Mouse (Mus musculus) ovary, postnatal 14 days (tissue): ENCODE results near the gene Taf5l.
"Not testable (repeated sequence)": the region's sequence is repeated elsewhere in the genome, so short reads cannot be mapped to it uniquely, and the experiment has no call there.

Source experiments
- DNase-seq: peaks from one replicate; pipeline ENCODE4 v3.0.0; 2022; ENCODE audit warnings: low spot score

The Taf5l gene

DNA sequence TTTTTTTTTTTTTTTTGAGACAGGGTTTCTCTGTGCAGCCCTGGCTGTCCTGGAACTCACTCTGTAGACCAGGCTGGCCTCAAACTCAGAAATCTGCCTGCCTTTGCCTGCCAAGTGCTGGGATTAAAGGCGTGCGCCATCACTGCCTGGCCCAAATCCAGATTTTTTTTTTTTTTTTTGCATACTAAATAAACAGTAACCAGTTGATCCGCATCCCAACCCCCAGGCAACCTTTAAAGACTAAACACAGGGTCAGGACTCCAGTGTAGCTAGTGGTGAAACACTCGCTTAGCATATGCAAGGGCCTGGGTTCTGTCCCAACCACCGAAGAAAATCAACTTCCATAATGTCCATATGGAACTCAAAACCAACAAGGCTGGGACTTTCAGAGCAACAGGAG lies 60.6 kb downstream of the Taf5l start:
- DNase-seq: not testable (repeated sequence)

DNA sequence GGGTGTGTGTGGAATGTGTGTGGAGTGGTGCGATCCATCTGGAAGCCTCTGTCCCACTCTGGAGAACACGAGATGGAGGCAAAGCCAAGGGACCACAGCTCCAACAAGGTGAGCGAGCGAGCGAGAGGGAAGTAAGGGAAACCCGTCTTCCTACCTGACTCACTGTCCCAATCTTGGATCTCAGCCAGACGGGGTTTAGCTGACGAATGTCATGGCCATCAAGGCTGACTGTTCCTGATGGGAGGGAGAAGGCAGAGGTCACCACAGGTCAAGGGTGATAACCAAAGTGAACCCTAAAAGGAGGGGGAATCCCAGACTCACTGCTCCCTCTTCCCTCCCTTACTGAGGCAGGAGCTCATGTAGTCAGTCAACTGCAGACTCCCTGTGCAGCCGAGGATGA lies 61.1 kb downstream of the Taf5l start:
- DNase-seq: no peak

DNA sequence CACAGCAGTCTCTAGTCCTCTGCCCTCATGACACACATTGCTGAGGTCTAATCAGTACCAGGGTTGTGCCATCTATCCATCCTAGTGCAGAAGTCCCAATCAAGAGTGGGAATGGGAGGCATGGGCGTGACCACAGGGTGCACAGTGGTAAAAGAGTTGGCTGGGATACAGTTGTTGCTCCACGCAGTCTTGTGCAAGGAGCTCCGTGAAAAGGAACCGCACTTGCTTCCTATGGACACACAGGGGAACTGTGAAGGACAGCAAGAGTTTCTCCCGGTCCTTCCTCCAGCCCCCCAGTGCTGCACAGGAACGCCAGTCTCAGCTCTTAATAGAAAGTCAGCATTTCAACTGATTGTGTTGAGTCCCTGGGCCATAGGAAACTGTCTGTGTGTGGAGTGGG lies 61.7 kb downstream of the Taf5l start:
- no peak for DNase-seq

DNA sequence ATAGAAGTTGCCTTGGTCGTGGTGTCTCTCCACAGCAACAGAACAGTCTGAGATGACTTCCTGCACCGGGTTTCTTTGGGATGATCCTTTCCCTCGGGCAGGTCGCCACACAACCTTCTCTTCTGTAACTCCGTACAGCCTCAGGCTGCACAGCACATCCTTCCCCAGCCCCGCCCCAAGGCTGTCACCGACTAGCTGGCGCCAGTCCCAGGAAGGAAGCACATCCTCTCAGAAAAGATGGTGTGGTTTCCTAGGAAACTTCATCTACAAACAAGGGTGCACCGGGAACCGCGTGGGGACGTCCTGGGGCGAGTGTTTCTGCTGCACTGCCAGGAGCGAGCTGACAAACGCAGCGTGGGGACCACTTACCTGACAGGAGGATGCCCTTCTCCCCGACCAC lies 63.1 kb downstream of the Taf5l start:
- no peak for DNase-seq

DNA sequence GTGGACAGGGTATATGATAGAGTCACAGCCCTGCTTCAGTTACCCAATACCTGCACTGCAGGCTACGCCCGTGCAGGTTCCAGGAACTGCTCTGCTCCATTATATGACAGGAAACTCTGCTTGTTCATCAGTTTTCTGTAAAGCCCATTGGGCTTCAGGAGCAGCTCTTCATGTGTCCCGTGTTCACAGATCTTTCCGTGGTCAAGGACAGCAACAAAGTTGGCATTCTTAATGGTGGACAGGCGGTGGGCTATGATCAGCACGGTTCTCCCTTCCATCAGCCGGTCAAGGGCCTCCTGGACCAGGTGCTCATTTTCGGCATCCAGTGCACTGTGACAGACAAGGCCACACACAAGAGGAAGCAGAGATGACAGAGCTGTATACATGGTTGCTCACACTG lies 67.0 kb downstream of the Taf5l start:
- DNase-seq: no peak

DNA sequence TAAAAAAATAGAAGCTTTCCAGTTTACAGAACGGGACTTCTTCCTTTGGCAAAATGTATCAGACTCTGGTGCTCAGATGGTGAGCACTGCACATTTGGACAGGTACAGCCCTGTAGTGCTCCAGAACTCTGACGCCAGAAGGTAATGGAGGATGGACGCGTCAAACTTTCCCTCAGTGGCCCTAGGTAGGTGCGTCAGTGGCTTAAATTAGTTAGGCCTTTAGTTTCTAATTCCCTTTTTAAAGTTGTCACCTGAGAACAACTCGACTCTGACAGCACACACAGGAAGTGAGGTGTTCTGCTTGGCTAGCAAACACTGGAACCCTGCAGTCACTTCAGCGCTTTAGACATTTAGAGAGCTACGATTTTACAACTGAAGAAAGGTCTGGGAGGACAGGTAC lies 67.5 kb downstream of the Taf5l start:
- DNase-seq: no peak

DNA sequence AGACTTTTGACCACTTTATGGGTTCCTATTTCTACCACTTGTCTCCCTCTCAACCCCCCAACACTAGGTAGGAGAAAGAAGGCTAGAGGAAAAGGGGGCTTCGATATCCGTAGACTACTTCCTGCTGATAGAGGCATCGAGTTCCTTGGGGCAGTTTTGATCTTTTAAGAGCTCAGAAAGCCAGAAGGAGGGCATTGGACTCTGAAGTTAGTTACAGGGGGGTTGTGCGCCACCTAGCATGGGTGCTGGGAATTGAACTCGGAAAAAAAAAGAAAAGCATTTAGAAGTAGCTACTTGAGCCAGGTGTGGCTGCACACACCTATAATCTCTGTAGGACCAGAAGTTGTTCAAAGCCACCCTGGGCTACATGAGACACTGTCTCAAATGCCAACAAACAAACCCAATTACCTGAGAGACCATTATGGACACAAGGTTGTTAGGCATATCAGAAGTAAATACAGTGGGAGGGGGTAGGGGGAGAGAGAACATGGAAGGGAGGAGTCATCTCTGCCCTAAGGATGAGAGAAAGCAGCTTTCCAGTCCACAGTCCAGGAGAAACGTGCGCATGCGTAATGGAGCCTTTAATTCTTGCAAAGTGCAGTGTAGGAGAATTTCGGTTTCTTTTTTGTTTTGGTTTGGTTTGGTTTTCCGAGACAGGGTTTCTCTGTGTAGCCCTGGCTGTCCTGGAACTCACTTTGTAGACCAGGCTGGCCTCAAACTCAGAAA lies 71.0 kb downstream of the Taf5l start:
- peak; percentile 36 for DNase-seq

DNA sequence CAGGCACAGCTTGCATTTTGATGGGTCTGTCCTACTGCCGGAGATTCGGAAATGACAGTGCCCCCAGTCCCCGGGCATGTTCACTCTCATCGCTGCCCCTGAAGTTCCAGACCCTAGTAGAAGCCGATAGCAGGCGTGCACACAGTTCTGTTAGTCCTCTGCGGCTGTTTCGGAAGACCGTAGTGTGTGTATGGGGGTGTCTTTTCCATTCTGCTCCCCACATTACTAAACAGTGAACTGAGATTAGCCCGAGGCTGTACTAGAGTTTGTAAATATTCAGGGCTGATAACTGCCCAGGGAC lies 71.6 kb downstream of the Taf5l start:
- DNase-seq: no peak

DNA sequence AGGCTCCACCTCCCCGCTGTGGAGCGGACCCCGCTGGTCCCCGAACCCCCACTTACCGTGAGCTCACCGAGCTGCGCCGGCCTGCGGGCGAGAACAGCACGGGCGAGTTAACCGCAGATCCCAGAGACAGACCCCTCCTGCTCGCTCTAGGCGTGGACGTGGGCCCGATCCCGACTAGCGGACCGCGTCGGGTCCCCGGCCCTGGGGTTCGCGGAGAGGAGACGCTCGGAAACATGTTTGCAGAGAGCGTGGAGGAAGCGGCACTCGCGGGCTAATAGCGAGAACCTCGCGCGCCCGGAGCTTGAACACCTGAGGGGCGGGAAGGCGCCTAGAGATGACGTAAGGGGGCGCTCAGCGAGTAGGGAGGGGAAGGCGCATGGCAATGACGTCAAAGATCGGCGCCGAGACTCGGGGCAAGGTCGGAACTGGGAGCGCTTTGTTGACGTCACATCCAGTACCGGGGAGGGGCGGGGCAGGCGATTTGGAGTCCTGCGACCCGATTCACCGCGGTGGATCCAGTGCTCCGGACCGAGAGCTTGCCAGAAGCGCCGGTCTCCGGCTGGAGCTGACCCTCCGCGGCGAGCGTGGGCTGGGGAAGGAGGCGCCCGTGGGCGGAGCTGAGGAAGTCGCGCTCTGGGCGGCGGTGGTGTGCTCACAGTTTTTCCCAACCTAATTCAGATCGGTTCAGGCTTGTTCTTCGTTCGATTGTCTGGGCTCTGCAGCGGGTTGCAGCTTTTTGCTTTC lies 72.1 kb downstream of the Taf5l start, which contains the start of gene Nup133:
Gene Nup133, minus strand, starts transcription at position 324 of the 744 bp plus-strand sequence.
- peak; percentile 100 for DNase-seq
